Mouse (Mus musculus): ENCODE measurements around the gene Chrm3. TPM values are rescaled to one million over a fixed set of nuclear protein-coding genes. Genes with fewer than 3 reads are reported as not detected.

Chrm3 gene
- polyA plus RNA-seq, 1 experiment from 2014 or later = 1.2 TPM

DNA sequence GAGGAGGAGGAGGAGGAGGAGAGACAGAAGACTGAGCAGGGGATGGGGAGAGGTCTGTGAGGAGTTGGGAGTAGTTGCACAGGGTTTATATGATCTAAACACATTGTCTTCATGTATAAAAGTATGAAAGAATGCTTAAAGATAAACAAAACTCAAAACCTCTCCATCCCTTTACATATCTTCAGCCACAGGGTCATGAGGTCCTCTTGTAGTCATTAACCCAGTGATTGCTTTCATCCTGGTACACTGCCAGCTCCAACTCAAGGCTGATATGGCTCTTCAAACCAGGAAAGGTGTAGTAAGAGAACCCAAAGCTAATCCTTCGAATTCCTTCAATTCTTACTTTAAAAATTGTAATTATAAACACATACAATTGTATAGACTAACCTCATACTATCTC lies 470.7 kb downstream of the Chrm3 start:
- no peaks in the 10 kb centered on the region for H3K9me3 ChIP-seq (ENCODE audit: control insufficient read depth, low read length)
- H3K4me2 ChIP-seq (ENCODE audit: low read length) = no peak overlapping the region
- ATAC-seq (ENCODE audit: insufficient number of reproducible peaks, insufficient read depth, low FRiP score, low read depth) = no peak
- H3K9ac ChIP-seq (ENCODE audit: low read length) = no peak overlapping the region
- WGBS = 59% methylated on average over 1 of the region's 1 CpGs
- H3K27me3 ChIP-seq (ENCODE audit: control insufficient read depth, insufficient read depth, low read length) = no peaks in the 10 kb centered on the region
- H3K27ac ChIP-seq (replicated peaks in 1 of 2; ENCODE audit: control insufficient read depth in 1 of 2, insufficient read depth in 1 of 2, low read depth in 2 of 2, low read length in 2 of 2) = no peak overlapping the region
- H3K4me3 ChIP-seq (ENCODE audit: control insufficient read depth in 1 of 2, insufficient read depth in 1 of 2, low read depth in 1 of 2, low read length in 2 of 2) = no peak overlapping the region
- no peaks in the 10 kb centered on the region for H3K36me3 ChIP-seq (ENCODE audit: control insufficient read depth, insufficient read depth, low read length)
- H3K4me1 ChIP-seq (ENCODE audit: control insufficient read depth in 2 of 2, insufficient read depth in 2 of 2, low read length in 2 of 2) = peaks cover 2 to 4% of the 10 kb centered on the region in 2 experiments; a peak in 2 of 4 replicates

DNA sequence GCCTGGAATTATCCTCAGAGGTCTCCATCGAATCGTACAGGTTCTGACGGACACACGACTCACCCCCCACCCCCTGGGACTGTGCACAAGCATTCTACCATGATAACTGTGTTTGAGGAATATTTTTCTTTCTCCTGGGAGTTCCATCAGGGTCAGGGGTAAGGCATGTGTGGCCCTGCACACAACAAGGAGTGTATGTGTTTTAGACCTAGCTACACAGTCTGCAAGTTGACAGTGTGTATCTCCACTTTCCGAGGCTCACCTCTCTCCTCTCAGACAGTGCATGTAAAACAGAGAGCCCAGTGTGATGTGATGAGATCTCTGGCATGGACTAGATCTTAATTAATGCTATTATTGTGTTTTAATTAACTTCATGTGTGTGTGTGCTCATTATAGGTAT lies 472.4 kb downstream of the Chrm3 start:
- H3K4me3 ChIP-seq (ENCODE audit: control insufficient read depth in 1 of 2, insufficient read depth in 1 of 2, low read depth in 1 of 2, low read length in 2 of 2) = no peak overlapping the region

DNA sequence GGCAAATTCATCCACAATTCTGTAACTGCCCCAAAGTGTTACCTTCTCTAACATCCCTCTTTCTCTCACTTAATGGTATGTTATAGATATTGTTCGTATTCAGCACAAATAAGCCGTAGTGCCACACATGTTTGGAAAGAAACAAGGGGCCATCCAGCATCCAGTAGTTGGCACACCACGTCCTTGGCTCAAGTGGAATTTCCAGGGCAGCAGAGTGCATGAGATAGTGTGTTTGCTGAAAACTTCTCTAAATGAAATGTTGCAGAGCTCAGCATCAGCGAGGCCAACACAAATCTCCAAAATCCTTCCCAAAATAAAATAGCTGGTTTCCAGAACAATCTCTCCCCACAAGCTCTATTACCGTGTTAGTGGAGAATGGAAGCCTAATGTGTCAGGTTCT lies 473.4 kb downstream of the Chrm3 start:
- H3K27me3 ChIP-seq (ENCODE audit: control insufficient read depth, insufficient read depth, low read length) = no peaks in the 10 kb centered on the region
- no peak overlapping the region for H3K4me3 ChIP-seq (ENCODE audit: control insufficient read depth in 1 of 2, insufficient read depth in 1 of 2, low read depth in 1 of 2, low read length in 2 of 2)
- 62% methylated on average over 5 of the region's 5 CpGs for WGBS
- H3K9ac ChIP-seq (ENCODE audit: low read length) = no peak overlapping the region
- H3K27ac ChIP-seq (replicated peaks in 1 of 2; ENCODE audit: control insufficient read depth in 1 of 2, insufficient read depth in 1 of 2, low read depth in 2 of 2, low read length in 2 of 2) = no peak overlapping the region
- H3K36me3 ChIP-seq (ENCODE audit: control insufficient read depth, insufficient read depth, low read length) = no peaks in the 10 kb centered on the region
- no peaks in the 10 kb centered on the region for H3K9me3 ChIP-seq (ENCODE audit: control insufficient read depth, low read length)
- no peak overlapping the region for H3K4me2 ChIP-seq (ENCODE audit: low read length)
- no peak for ATAC-seq (ENCODE audit: insufficient number of reproducible peaks, insufficient read depth, low FRiP score, low read depth)
- H3K4me1 ChIP-seq (ENCODE audit: control insufficient read depth in 2 of 2, insufficient read depth in 2 of 2, low read length in 2 of 2) = peaks cover 2 to 4% of the 10 kb centered on the region in 2 experiments; a peak in 2 of 4 replicates

More for the DNA sequence above, 472.4 kb downstream of the Chrm3 start:
- no peak for ATAC-seq (ENCODE audit: insufficient number of reproducible peaks, insufficient read depth, low FRiP score, low read depth)
- Histone ChIP-seq H3K36me3 (ENCODE audit: control insufficient read depth, insufficient read depth, low read length) (no peaks in the 10 kb centered on the region), H3K27ac (replicated peaks in 1 of 2; ENCODE audit: control insufficient read depth in 1 of 2, insufficient read depth in 1 of 2, low read depth in 2 of 2, low read length in 2 of 2) (no peak overlapping the region), H3K9ac (ENCODE audit: low read length) (no peak overlapping the region), H3K27me3 (ENCODE audit: control insufficient read depth, insufficient read depth, low read length) (no peaks in the 10 kb centered on the region), H3K4me2 (ENCODE audit: low read length) (no peak overlapping the region), H3K9me3 (ENCODE audit: control insufficient read depth, low read length) (no peaks in the 10 kb centered on the region), H3K4me1 (ENCODE audit: control insufficient read depth in 2 of 2, insufficient read depth in 2 of 2, low read length in 2 of 2) (peaks cover 2 to 4% of the 10 kb centered on the region in 2 experiments; a peak in 2 of 4 replicates)
- WGBS = 68% methylated on average over 5 of the region's 5 CpGs

DNA sequence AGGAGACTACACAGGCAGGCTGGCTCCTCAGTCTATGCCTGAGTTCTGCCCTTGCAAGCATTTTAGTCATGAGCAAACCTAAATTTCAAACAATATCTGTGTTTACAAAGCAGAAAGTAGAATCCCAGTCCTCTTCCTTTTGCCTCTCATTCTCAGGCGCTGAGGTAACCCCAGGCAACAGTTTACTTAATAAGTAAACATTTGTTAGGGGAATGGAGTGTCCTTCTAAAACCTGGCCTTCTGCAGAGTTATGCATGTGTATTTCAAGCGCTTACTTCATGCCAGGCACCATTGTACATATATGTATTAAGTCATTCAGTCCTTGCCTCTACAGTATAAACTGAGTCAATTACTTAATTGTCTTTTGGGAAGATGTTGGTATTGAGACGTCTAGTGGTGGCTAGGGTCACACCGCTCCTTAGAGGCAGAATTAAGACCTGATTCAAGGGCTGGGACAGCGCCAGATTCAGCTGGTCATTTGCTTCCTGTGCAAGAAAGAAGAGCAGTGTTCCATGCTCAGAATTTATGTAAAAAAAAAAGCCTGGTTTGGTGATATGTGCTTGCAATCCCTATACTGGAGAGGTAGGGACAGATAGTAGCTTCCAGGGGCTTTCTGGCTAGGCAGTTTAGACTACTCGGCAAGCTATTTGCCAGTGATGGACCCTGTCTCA lies 474.0 kb downstream of the Chrm3 start:
- Histone ChIP-seq H3K36me3 (ENCODE audit: control insufficient read depth, insufficient read depth, low read length) (no peaks in the 10 kb centered on the region), H3K9ac (ENCODE audit: low read length) (no peak overlapping the region), H3K27me3 (ENCODE audit: control insufficient read depth, insufficient read depth, low read length) (no peaks in the 10 kb centered on the region), H3K27ac (replicated peaks in 1 of 2; ENCODE audit: control insufficient read depth in 1 of 2, insufficient read depth in 1 of 2, low read depth in 2 of 2, low read length in 2 of 2) (no peak overlapping the region), H3K4me3 (ENCODE audit: control insufficient read depth in 1 of 2, insufficient read depth in 1 of 2, low read depth in 1 of 2, low read length in 2 of 2) (no peak overlapping the region), H3K9me3 (ENCODE audit: control insufficient read depth, low read length) (no peaks in the 10 kb centered on the region), H3K4me2 (ENCODE audit: low read length) (no peak overlapping the region), H3K4me1 (ENCODE audit: control insufficient read depth in 2 of 2, insufficient read depth in 2 of 2, low read length in 2 of 2) (peaks cover 4 to 9% of the 10 kb centered on the region in 2 experiments; a peak in 2 of 4 replicates)
- ATAC-seq (ENCODE audit: insufficient number of reproducible peaks, insufficient read depth, low FRiP score, low read depth) = no peak
- 81% methylated on average over 6 of the region's 6 CpGs for WGBS

DNA sequence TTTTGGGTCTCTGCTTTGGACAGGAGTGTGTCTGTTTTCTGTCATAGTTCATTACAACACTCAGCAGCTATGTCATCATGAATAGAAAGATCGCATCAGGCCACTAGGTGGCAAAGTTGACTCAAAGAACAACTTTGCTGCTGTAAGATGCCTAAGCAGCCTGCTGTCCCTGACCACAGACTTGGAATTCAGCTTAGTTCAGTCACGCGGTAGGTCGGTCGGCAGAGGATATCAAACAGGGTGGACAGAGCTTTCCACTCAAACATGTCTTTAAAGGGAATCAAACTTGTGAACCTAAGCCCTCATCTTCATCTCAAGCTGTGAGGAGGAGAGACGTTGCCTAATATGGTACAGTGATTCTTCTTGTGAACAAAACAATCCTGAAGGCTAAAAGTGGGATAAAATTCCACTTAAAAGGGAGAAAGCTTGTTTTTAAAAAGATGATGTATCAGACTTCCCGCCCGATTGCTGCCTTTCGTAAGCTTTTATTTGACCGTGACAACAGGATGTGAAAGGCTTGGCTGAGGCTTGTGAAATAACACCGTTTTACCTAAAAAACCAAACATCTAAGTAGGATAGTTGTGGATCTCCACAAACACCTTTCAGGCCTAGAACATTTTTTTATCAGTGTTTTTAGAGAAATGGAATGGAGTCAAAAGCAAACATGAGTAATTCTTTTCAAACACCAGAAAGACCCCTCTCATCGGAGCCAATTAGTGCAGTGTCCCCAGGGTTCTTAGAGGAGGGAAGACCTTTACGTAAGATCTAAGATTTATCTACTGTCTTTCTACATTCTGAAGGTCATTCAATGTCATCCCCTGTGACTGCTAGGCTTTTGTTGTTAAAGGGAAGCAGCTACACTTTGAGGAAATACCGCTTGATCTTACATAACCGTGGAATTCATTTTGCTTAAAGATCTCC lies 478.0 kb downstream of the Chrm3 start:
- Histone ChIP-seq H3K9ac (ENCODE audit: low read length) (no peak overlapping the region), H3K4me2 (ENCODE audit: low read length) (no peak overlapping the region), H3K4me3 (ENCODE audit: control insufficient read depth in 1 of 2, insufficient read depth in 1 of 2, low read depth in 1 of 2, low read length in 2 of 2) (no peak overlapping the region), H3K4me1 (ENCODE audit: control insufficient read depth in 2 of 2, insufficient read depth in 2 of 2, low read length in 2 of 2) (peaks cover 2 to 11% of the 10 kb centered on the region in 2 experiments; a peak in 1 of 4 replicates), H3K27me3 (ENCODE audit: control insufficient read depth, insufficient read depth, low read length) (no peaks in the 10 kb centered on the region), H3K9me3 (ENCODE audit: control insufficient read depth, low read length) (no peaks in the 10 kb centered on the region), H3K27ac (replicated peaks in 1 of 2; ENCODE audit: control insufficient read depth in 1 of 2, insufficient read depth in 1 of 2, low read depth in 2 of 2, low read length in 2 of 2) (no peak overlapping the region), H3K36me3 (ENCODE audit: control insufficient read depth, insufficient read depth, low read length) (no peaks in the 10 kb centered on the region)
- 39% methylated on average over 15 of the region's 15 CpGs for WGBS
- ATAC-seq (ENCODE audit: insufficient number of reproducible peaks, insufficient read depth, low FRiP score, low read depth) = peak; percentile 88

DNA sequence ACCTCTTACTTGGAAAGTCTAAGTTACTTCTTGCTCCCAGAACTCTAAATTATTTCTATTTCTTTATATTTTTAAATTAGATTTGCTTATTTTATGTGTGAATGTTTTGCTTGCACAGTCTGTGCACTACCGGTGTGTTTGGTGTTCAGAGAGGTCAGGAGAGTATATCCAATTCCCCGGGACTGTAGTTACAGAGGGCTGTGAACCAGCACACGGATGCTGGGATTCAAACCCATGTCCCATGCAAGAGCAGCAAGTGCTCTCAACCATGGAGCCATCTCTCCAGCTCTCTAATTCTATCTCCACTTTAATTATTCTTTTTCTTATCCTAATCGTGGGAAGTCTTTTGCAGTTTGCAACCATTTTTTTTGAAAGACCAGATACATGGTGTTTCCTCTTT lies 478.7 kb downstream of the Chrm3 start:
- peak; percentile 10; the same call in 1 of the 2 replicates for ATAC-seq (ENCODE audit: insufficient number of reproducible peaks, insufficient read depth, low FRiP score, low read depth)
- 25% methylated on average over 4 of the region's 4 CpGs for WGBS
- Histone ChIP-seq H3K9me3 (ENCODE audit: control insufficient read depth, low read length) (no peaks in the 10 kb centered on the region), H3K27ac (replicated peaks in 1 of 2; ENCODE audit: control insufficient read depth in 1 of 2, insufficient read depth in 1 of 2, low read depth in 2 of 2, low read length in 2 of 2) (no peak overlapping the region), H3K4me2 (ENCODE audit: low read length) (no peak overlapping the region), H3K36me3 (ENCODE audit: control insufficient read depth, insufficient read depth, low read length) (no peaks in the 10 kb centered on the region), H3K9ac (ENCODE audit: low read length) (no peak overlapping the region), H3K4me3 (ENCODE audit: control insufficient read depth in 1 of 2, insufficient read depth in 1 of 2, low read depth in 1 of 2, low read length in 2 of 2) (no peak overlapping the region), H3K4me1 (ENCODE audit: control insufficient read depth in 2 of 2, insufficient read depth in 2 of 2, low read length in 2 of 2) (peaks cover 2 to 6% of the 10 kb centered on the region in 2 experiments; a peak in 1 of 4 replicates), H3K27me3 (ENCODE audit: control insufficient read depth, insufficient read depth, low read length) (no peaks in the 10 kb centered on the region)

DNA sequence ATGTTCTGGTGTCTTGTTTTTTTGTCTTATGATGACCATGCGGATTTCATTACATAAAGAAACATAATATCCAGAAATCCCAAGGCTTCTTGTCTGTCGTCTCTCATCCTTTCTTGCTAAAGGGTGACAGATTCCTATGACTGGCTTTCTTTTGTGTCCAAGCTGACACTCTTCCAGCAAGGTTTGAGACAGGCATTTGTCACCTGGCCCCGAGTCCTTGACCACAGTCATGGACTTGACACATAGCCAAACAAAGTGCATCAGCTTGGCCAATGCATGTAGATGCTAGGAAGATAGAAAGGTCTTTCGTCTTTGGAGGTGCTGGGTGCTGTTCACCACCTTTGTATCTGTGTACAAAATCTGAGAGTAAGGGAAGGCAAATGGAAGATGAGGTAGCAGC lies 480.2 kb downstream of the Chrm3 start:
- H3K9ac ChIP-seq (ENCODE audit: low read length) = no peak overlapping the region
- H3K27ac ChIP-seq (replicated peaks in 1 of 2; ENCODE audit: control insufficient read depth in 1 of 2, insufficient read depth in 1 of 2, low read depth in 2 of 2, low read length in 2 of 2) = no peak overlapping the region
- no peaks in the 10 kb centered on the region for H3K36me3 ChIP-seq (ENCODE audit: control insufficient read depth, insufficient read depth, low read length)
- H3K9me3 ChIP-seq (ENCODE audit: control insufficient read depth, low read length) = no peaks in the 10 kb centered on the region
- H3K4me3 ChIP-seq (ENCODE audit: control insufficient read depth in 1 of 2, insufficient read depth in 1 of 2, low read depth in 1 of 2, low read length in 2 of 2) = no peak overlapping the region
- H3K4me2 ChIP-seq (ENCODE audit: low read length) = no peak overlapping the region
- WGBS = 80% methylated on average over 4 of the region's 4 CpGs
- ATAC-seq (ENCODE audit: insufficient number of reproducible peaks, insufficient read depth, low FRiP score, low read depth) = no peak
- H3K4me1 ChIP-seq (ENCODE audit: control insufficient read depth in 2 of 2, insufficient read depth in 2 of 2, low read length in 2 of 2) = peaks cover 2 to 6% of the 10 kb centered on the region in 2 experiments; a peak in 1 of 4 replicates
- H3K27me3 ChIP-seq (ENCODE audit: control insufficient read depth, insufficient read depth, low read length) = no peaks in the 10 kb centered on the region
